Mouse (Mus musculus): ENCODE measurements at regions not wholly inside any gene's neighbourhood (a gene's known extent, or its start where the extent isn't known, plus 50 kb on each side); places are given as distances from the start of the nearest gene placed in this dataset.
A peak's percentile ranks its signal among the peaks of the same experiment; 100 is the strongest.

DNA sequence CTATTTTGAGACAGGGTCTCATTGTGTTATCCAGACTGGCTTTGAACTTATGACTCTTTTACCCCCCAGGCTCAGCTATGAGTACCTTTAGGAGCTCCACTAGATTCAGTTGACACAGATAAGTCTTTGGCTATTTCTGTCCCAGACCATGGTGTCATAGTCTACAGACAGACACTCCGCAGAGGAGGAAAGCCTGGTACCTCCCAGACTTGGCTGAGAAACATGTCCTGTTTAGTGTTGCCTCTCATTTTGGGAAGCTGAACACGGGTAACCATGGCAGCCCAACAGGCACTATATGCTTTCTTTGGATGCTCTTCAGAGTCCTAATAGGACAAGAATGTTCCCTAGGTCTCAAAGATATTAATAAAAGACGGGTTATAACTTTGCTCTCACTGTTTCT lies 429.0 kb downstream of the Matn1 start:
- DNase-seq (ENCODE audit: low spot score): no peak

DNA sequence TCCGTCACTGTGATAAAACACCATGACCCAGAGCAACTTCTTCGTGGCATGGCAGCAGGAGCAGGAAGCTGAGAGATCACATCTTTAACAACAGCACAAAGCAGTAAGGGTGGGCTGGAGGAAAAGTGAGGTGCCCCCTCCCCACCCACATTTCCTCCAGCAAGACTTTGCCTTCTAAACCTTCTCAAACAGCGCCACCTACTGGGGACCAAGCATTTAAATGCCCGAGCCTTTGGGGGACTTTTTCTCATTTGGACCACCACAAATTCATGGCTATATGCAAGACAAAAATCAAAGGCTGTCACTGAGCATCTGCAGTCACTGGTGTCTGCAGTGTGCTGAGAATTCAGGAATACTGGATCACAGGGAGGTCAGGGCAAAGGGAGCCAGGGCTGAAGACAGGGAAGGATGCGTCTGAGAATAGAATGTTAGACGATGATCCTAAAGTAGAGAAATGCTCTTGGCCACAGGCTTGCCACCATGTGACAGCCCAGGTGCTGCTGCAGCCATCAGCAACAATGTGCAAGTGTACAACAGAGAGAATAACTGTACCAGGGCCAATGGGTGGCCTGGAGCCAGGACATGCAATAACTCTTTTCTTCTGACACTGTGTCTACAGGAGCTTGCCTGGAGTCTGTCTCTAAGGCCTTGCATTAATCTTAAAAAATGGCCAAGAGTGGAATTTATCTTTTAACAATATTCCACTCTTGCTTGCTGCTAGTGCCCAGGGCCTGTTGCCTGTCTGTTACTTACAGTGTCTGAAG lies 430.5 kb downstream of the Matn1 start:
- no peak for DNase-seq (ENCODE audit: low spot score)

DNA sequence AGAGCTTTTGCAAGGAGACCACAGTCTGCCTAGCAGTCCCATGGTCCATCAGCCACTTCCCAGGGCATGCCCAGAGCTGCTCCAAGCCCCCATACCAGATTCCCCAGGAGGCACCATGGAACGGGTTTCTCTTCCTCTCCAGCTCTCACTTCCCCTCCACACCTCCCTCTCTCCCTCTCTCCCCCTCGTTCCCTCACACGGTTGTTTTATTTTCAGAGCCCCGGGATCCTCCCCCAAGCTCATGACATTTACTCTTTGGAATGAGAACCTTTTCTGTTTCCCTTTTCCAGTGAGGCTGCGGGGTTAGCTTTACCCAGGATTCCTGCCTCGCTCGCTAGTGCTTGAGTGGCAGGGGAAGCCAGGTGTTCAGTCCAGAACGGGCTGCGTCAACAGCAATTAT lies 436.9 kb downstream of the Matn1 start:
- DNase-seq (ENCODE audit: low spot score): no peak

DNA sequence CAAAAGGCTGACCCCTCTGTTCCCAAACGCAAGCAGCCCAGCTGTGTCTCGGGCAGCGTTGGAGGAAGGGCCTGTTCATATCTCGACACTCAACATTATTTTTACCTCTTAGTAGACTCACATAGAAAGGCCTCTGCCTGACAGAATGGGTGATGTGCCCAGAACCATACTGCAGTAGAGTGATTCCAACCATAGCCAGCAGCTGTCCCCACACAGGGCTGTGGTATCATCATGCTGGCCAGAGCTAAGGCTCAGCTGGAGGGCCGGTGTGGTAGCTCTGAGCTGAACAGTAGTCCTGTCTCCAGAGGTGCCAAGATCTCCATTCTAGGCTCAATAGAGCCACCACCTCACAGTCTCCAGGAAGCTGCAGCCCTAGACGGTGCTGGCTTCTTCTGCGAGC lies 437.3 kb downstream of the Matn1 start:
- DNase-seq (ENCODE audit: low spot score): no peak

DNA sequence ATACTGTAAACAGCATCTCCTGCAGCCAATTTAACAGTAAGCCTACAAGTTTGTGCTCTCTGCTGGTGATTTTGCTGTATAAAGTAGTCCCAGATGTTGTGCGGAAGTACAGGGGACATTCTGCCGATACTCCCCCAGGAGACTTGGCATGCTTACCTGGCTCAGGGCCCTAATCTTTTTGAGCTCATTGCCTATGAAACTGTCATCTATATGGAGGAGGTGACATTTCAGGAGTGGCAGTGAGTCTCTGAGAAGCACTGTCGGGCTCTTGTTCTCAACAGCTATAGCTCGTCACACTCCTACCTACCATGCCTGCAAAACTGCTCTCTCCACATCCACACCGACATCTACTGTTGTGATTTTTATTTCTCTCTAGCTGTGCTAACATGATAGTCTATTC lies 439.7 kb downstream of the Matn1 start:
- no peak for DNase-seq (ENCODE audit: low spot score)

DNA sequence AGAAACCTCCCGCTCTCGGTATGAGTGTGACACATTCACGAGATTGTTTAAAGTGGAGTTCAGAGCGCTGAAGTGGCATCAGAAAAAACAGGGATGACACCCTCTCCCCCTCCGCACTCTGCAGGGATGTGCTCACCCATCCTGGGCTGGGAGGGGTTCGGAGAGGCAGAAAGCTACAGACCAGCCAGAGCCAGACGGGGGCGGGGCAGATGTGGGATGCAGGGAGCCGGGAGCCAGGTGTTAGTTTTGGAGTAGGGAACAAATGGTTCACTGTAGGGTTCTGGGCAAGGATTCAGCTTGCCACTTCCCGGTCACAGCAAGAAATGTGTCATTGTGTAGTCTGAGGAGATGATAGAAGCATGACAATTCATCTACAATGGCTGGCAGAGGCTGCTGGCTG lies 442.8 kb downstream of the Matn1 start:
- no peak for DNase-seq (ENCODE audit: low spot score)

DNA sequence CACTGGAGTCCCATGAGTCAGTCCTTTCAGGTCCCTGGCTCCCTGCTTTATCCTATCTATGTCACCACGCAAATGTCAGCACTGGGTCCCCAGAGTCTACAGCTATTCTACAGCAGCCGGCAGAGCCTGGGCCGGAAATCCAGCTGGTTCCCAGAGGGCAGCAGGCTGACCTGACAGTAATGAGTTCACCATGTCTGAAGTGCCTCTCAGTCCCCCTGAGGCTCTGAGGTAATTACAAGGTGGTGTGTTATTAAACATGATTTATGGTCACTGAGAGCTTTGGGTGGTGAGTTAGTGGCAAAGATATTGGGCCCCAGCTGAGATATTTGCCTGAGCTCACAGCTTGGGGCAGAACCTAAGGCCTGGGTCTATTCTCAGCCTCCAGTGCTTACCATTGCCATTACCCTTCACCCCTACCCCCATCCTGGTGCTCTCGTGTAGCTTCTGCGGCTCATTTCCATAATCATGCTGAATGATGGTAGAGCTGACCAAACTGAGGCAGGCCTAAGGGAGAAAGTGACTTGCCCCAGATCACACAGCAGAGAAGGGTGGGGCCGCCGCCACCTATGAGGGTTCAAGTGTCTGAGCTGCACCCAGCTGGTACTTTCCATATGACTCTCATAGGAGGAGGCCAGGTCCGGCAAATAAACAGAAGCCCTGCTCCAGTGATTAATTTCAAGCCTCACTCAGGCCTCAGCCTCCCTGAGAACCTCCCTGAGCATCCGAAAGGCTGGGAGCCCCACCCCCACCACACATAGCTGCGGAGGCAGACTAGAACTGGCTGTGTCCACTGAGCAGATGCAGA lies 446.8 kb downstream of the Ptpru start:
- no peak for DNase-seq (ENCODE audit: low spot score)

DNA sequence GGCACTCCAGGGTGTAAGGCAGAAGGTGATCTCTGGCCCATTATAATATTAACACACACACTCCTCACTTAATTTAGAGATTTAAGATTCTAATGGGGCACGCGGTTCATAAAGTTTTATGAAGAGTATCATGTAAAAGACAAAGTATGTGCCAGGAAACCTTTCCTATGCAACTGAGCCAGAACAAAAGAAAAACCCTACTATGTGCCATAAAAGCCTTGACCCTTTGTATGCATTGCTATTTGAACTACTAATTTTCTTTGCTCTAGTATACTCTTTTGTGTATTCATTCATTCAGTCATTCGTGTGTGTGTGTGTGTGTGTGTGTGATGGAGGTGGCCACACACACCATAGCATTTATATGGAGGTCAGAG lies 446.2 kb downstream of the Ptpru start:
- no peak for DNase-seq (ENCODE audit: low spot score)

DNA sequence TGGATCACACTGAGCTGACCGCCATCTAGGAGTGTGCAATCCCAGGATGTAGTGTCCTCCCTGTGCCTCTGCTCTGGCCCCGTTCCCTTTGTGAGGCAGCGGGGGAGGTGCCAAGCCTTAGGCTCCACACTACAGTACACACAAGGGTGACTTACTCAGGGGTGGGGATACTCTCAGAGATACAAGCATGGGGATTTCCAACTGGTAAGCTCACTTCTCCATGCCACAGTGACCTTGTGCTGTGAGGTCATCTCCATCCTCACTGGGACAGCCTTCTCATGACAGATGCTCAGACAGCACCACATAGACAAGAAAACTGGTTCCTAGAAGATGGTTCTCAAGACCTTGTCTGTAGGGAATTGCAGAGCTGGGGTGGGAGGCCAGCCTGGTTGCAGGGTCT lies 445.6 kb downstream of the Ptpru start:
- DNase-seq (ENCODE audit: low spot score): no peak

DNA sequence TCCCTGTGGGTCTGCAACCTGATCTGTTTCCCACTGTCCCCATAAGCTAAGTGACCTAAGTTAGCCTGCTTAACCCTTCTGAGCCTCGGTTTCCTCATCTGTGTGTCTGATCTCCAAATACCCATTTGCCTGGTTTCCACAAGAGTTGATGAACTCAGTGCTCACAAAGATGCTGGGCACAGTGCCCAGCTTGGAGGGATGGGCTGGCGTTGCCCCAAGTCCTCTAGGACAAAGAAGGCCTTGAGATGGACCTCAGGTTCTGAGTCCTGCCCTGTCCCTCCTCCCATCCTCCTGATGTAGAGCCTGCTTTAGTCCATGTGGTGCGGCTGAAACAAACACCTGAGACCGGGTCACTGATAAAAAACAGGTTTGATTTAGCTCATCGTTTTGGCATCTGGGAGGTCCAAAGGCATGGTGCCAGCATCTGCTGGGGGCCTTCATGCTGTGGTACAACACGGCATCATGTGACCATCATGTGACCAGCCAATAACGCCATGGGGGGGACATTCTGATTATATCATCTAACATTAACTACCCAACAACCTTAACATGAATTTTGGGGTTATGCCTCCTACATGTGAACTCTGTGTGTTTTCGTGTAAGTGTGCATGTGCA lies 441.8 kb downstream of the Ptpru start:
- no peak for DNase-seq (ENCODE audit: low spot score)

DNA sequence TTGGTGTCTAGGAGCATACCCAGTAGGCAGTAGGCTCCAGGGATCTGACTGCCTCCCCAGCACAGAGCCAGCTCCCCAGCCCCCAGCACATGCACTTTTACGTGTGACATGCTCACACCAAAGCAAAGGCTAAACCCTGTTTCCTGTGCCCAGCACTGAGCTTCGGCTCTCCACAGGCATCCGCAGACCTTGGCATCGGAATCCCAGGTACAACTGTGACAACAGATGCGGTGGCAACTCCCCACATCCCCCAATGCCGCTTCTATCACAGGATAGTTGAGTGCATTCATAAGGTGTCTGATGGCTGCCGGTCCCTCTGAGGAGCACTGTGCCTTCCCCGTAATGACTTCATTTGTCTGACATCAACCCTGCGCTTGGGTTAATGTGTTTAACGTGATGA lies 440.9 kb downstream of the Ptpru start:
- no peak for DNase-seq (ENCODE audit: low spot score)

DNA sequence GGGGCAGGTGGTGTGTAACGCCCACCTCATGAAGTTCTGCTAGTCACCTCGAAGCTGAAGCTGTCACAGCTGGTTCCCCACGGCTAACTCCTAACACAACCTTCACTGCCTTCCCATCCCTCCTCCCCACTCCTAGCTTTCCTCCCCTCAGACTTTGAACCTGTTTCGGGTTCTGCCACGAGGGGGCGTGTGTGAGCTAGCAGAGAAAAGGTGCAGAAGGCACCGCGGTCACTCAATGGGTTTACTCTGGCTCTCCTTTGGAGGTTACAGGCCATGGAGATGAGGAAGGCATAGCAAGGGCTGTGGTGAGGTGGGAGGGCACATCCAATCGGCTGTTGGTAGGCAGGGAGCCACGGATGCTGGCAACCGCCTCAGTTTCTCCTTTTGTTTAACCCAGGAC lies 437.3 kb downstream of the Ptpru start:
- peak; percentile 47 for DNase-seq (ENCODE audit: low spot score)

DNA sequence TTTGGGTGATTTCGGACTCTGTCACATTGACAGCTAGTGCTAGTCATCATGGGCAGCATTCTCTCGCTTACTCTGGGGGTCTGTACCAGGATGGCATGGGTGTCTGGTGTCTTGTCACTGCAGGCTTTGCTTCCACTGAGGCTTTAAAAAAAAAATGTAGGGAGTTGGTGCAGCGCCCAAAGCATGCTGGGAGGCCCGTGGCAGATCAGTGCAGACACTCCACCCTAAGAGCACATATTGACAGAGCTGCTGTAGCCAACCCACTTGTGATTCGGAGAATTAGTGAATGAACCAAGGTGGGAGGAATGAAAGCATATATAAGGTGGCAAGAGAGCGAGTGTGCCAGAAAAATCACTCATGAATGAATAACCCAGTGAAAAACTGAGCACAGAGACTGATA lies 436.8 kb downstream of the Ptpru start:
- DNase-seq (ENCODE audit: low spot score): no peak

DNA sequence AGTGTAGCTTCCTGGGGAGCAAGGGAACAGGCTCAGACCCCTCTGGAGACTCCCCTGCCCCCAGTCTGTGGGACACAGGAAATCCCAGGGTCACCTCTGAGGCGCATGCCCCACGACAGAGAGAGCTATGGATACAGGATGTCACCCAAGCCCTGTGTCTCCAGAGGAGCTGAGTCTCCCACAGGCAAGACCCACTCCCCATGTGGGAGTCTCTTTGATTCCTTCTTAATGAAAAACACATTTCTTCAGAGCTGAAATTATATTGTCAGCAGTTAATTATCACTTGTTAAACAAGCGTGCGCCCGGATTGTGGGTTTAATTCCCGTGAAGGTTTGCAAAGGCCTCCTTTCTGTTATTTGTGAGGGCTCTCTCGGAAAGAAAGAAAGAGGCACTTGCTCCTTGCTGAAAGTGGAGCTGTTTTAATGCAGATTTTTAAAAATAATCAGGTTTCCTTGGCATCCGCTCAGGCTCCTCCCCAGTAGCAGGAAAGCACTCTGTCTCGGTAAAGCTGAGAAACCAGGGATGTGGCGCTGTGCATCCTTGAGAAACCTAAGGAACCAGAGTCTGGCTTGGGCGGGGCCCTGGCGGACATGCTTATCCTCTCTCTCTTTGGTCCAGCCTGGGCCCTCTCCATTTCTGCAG lies 432.6 kb downstream of the Ptpru start:
- DNase-seq (ENCODE audit: low spot score): no peak

DNA sequence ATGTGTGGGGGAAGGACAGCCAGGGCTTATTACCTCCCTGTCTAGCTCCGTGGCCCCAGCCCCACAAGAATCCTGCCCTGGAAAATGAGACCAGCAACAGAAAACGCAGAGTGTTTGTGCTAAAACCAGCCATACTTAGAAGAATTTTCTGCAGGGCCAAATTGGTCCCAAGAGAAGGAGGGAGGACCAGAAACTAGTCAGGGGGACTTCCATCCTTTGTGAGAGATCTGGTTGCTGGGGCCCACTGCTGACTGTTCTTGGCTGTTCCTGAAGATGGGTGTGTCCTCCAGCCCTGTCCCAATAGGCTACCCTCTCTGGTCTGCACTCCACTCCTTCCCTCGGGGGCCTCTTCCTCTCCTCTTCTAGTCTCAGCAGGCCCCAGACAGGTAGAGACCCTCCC lies 430.6 kb downstream of the Ptpru start:
- DNase-seq (ENCODE audit: low spot score): no peak

DNA sequence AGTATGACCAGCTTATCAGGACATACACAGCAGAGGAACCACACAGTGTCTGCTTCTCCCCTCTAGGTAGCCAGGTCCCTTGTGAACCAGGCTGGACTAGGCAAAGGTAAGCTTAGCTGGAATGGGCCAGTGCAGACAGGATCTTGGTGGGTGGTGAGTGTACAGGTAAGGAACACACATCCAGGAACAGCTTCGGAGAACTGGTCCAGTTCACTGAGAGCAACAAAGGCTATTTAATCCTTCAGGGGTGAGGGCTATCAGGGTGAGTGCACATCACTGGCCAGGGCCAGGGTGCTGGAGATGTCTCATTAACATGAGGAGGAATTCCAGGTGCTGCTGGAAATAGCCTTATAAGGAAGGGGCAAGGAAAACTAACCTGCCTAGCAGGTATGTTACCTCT lies 429.4 kb downstream of the Ptpru start:
- no peak for DNase-seq (ENCODE audit: low spot score)

DNA sequence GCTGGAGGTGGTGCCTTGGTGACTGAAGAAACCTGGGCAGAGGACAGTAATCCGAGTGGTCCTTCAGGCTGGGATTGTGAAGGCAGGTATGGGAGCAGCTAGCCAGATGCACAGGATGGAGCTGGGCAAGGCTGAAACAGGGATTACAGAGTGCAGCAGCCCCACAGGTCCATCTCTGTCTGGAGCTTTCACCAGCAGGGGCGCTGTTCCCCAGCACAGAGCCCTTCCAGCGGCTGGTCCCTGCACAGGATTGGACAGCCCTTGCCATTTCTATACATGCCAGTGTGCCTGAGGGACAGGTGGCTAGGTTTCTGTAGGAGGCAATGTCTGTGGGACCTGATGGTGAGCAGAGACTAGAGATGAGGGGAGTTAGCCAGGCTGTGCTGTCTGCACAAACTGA lies 428.3 kb downstream of the Ptpru start:
- DNase-seq (ENCODE audit: low spot score): peak; percentile 42

DNA sequence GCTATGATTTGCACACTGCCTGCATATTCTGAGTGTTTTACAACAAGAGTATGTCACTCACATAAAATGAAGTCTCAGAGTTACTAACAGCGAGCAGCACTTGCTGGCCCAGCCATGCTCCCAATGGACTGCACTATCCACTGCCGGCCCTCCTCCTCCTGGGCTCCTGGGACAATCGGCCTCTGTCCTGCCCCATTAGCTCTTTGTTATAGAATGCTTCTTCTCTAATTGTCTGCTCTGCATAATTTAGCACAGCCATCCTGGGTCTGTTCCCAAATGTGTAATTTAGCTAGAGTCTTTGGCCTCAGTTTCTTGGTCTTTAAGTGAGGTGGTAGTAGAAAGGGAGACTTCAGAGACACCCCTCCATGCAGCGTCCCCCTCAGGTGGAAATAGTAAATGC lies 426.2 kb downstream of the Ptpru start:
- no peak for DNase-seq (ENCODE audit: low spot score)

DNA sequence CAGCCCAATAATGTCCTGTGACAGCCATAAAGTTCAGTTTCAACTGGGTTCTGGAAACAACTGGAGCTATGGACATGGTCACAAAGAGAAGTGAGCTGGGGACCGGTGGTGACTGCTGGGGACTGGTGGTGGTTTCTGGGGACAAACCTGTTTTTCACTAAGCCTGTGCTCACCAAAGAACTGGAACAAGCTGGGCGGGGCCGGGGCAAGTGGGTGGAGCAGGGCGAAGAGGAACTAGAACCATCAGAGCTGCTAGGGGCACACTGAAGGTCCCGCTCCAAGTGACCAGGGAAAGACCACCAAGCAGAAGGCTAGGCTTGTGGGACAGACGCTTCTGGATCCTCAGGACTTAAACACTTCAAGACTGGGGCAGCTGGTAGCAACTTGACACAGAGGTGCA lies 424.7 kb downstream of the Ptpru start:
- DNase-seq (ENCODE audit: low spot score): no peak

DNA sequence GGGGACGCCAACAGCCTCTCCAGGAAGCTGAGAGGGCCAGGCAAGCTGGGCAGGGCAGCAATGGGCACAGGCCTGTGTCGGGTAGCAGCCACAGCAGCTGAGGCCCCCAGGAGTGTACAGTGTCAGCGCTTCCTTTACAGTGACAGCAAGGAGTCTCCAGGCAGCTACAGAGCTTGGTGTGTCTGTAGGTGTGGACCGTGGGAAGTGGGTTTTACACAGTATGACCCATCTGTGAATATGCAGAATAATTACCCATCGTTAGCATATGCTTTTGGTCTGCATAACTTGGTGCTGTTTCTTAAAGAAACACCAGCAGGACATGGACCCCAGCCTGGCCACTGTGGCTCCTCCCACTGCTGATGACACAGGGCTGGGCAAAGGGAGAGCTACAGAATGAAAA lies 422.6 kb downstream of the Ptpru start:
- no peak for DNase-seq (ENCODE audit: low spot score)

DNA sequence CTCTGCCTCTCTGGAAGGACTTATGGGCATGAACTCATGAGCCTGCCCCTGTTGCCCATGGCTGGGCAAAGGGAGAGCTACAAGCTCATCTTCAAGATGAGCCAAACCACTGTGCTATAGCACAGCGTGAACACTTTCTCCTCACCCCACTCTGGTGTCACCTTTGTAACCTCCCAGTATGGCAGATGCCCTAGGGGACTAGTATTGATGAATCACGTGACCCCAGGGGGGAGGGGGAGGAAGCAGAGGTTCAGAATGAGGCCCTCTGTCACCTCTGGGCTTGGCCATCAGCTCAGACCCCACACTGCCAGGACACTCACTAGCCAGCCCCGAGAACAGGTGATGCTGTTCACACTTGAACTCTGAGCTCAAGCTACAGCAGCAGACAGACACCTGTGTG lies 421.9 kb downstream of the Ptpru start:
- DNase-seq (ENCODE audit: low spot score): no peak

DNA sequence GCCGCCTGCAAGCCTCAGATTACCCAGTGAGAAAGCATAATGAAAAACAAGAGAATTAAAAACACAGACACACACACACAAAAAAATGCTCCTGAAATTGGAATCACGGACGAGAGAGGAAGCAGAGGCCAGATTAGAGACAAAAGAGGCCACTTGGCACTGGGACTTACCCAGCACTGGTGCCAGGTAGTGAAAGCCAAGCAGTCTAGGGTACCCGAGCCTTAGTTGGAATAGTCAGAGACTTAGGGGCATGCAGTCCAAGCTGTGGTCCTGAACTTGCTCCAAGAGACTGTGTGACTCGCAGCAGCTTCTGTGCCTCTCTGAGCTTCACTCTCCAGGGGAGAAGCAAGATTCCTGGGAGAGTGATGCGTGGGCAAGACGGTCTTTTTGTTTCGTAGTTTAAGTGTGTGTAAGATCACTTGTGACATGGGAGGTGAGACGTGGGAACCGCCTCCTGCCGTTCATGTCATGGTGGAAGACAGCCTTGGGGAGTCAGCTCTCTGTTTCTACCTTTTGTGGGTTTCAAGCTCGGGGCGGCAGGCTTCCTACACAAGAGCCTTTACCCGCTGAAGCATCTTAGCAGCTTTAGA lies 420.8 kb downstream of the Ptpru start:
- no peak for DNase-seq (ENCODE audit: low spot score)

DNA sequence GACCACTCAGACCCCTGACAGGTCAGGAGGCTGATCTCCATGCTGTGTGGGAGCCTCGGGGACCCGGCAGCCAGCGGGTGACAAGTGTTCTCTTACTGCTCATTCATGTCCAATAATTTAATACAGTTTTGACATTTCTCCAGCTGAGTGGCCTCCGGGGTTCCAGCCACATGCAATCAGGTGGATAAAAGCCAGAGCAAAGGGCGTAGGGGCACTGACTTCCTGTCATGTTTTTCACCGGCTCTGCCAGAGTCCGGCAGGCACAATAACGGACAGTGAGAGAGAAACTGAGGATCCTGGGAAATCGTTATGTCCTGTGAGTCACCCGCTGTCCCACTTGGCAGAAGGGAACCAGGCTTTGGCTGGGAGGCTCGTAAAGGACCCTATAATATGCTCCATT lies 412.8 kb downstream of the Ptpru start:
- no peak for DNase-seq (ENCODE audit: low spot score)

Data from ovary, postnatal 14 days (tissue).